Mouse (Mus musculus) ES-Bruce4 (cell line): ENCODE measurements around the gene Rnf32.

ENCODE experiments used
- CTCF ChIP-seq: IDR thresholded peaks from one replicate; pipeline ENCODE4 v1.8.1; 2011; ENCODE audit warnings: low read depth, low read length
- POLR2A ChIP-seq: IDR thresholded peaks from one replicate; pipeline ENCODE4 v1.8.1; 2011; ENCODE audit warnings: low read length; ENCODE audit not compliant: insufficient read depth

DNA sequence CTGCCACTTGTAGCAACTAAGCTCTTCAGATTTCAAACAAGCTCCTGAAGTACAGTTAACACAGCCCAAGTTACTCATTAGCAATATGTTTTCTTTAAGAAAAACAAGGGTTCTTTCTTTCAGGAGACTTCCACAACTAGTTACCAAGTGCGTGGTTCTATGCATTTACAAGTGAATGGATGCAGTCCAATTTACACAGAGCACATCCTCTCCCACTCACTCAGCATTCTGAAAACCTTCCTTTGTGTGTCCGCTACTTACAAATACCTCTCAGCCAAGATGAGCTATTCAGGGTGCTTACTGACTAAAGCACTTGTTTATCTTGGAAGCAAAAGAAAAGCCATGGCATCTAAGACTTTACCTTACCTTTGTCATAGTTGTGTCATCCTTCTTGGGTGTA, 58.1 kb downstream of the Rnf32 start:
- no peak for TF ChIP-seq POLR2A
- TF ChIP-seq CTCF = no peak
